Mouse (Mus musculus) heart, adult 8-10 months (tissue): ENCODE measurements around the gene Ccdc38. TPM values are rescaled to one million over a fixed set of nuclear protein-coding genes. Genes with fewer than 3 reads are reported as not detected.
"Not testable (repeated sequence)": the region's sequence is repeated elsewhere in the genome, so short reads cannot be mapped to it uniquely, and the experiment has no call there.

ENCODE experiments used
- DNase-seq: peaks from one replicate; pipeline ENCODE4 v3.0.0; 2022; ENCODE audit warnings: low spot score
- total RNA-seq, 4 experiments: library from RNA; stranded (reverse); gene quantifications; 2 replicates each; pipeline ENCODE4 v1.2.4; 2022

Gene Ccdc38
- total RNA-seq, 4 experiments from 2014 or later, result not detected

GRCm38 (mm10) chr10:93548991-93549390 lies 8.6 kb downstream of the Ccdc38 start:
- peak; percentile 70 for DNase-seq

DNA sequence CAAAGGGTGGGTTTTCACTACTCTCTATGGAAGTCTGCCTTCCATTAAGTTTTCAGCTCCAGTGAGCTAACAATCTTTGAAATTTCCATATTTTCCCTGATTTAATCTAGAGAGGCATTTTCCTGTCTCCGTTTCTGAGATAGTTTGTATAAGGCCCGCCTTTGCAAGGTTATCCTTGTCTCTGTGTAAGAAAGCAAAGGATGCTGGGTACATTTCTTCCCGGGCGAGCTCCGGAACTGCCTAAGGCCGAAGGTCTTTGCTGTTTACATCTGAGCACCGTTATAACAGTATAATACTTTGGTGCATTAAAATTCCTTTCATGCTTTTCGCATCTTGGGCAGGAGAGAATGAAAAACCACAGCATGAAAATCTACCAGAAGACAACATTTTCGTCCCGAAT lies 9.4 kb downstream of the Ccdc38 start:
- DNase-seq, result no peak

GRCm38 (mm10) chr10:93552596-93552995 lies 12.2 kb downstream of the Ccdc38 start:
- no peak for DNase-seq

GRCm38 (mm10) chr10:93557971-93558370 lies 17.5 kb downstream of the Ccdc38 start:
- not testable (repeated sequence) for DNase-seq

GRCm38 (mm10) chr10:93559786-93560185 lies 19.4 kb downstream of the Ccdc38 start:
- no peak for DNase-seq

GRCm38 (mm10) chr10:93564518-93565090 lies 24.2 kb downstream of the Ccdc38 start:
- no peak for DNase-seq

GRCm38 (mm10) chr10:93567066-93567465 lies 26.6 kb downstream of the Ccdc38 start:
- no peak for DNase-seq

GRCm38 (mm10) chr10:93567841-93568566 lies 27.6 kb downstream of the Ccdc38 start:
- DNase-seq, result no peak

- no peak for DNase-seq
These were observed 28.2 kb downstream of the Ccdc38 start for GRCm38 (mm10) chr10:93568671-93569070.

GRCm38 (mm10) chr10:93572209-93572608 lies 31.8 kb downstream of the Ccdc38 start:
- DNase-seq, result no peak

GRCm38 (mm10) chr10:93574966-93575365 lies 34.5 kb downstream of the Ccdc38 start:
- DNase-seq, result no peak

GRCm38 (mm10) chr10:93575960-93576359 lies 35.5 kb downstream of the Ccdc38 start:
- DNase-seq, result no peak

- DNase-seq, result peak; percentile 53
These were observed 36.9 kb downstream of the Ccdc38 start for GRCm38 (mm10) chr10:93577271-93577886.

- no peak for DNase-seq
These were observed 48.4 kb downstream of the Ccdc38 start for GRCm38 (mm10) chr10:93588796-93589195.

DNA sequence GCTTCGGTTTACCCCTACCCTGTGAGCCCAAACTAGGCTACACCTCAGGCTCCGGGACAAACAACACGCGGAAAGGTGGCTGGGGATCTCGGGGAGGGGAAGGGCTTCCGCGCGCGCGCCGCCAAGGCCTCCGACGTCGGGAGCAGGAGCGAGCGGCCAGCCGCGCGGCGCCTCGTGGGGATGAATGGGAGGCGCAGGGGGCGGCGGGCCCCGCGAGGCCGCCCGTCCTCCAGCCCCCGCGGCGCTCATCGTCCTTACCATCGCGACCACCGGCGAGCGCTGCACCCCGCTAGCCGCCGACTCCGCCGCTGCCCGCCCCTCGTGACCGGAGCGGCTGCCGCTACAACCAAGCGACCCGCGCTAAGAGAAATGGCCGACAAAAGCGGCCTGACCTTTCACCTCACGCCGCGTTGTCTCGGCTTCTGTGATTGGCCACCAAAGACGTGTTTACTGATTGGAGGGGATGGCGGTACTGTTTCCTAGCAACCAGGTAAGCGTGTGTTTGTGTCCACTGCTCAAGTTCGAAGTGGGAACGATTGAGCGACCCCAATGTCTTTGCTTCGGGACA lies 48.9 kb downstream of the Ccdc38 start, which contains the start of gene Snrpf:
Snrpf (minus strand) TSS at position 426 of the 568 bp plus-strand sequence.
- DNase-seq, result peak; percentile 97

GRCm38 (mm10) chr10:93592456-93592855 lies 52.0 kb downstream of the Ccdc38 start:
- DNase-seq, result no peak

- peak; percentile 84 for DNase-seq
These were observed 53.6 kb downstream of the Ccdc38 start for GRCm38 (mm10) chr10:93594022-93594482.

- DNase-seq, result no peak
These were observed 55.4 kb downstream of the Ccdc38 start for GRCm38 (mm10) chr10:93595831-93596230.

GRCm38 (mm10) chr10:93596641-93597040 lies 56.2 kb downstream of the Ccdc38 start:
- DNase-seq, result no peak

- no peak for DNase-seq
These were observed 61.9 kb downstream of the Ccdc38 start for GRCm38 (mm10) chr10:93602309-93602708.

DNA sequence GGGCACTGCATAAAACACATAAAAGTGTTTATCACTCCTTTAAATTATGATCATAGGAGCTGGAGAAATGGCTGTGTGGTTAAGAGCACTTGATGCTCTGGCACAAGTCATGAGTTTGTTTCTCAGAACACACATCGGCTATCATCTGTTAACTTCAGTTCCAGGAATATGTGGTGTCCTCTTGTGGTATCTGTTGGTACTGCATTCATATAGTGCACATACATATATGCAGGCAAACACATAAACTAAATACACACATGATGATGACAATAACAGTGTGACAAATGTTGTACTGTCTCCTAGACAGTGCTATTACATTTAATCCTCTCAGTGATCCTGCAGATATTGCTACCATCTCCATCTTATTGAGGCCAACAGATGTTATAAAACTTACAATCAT lies 62.8 kb downstream of the Ccdc38 start:
- no peak for DNase-seq

GRCm38 (mm10) chr10:93606326-93606725 lies 65.9 kb downstream of the Ccdc38 start:
- DNase-seq, result no peak
